Mouse (Mus musculus) adrenal gland, postnatal 10 days (tissue): ENCODE data around the gene Filip1l. TPM values are rescaled to one million over a fixed set of nuclear protein-coding genes. Genes with fewer than 3 reads are reported as not detected.

Experiments
- DNase-seq: peaks from one replicate; pipeline ENCODE4 v3.0.0; 2021; ENCODE audit warnings: mixed read lengths
- total RNA-seq, 2 experiments: library from RNA; stranded (reverse); gene quantifications; 2 replicates each; pipeline ENCODE4 v1.2.3; 2021

Filip1l gene
- total RNA-seq, 2 experiments from 2014 or later: 22.6 to 23.1 TPM

DNA sequence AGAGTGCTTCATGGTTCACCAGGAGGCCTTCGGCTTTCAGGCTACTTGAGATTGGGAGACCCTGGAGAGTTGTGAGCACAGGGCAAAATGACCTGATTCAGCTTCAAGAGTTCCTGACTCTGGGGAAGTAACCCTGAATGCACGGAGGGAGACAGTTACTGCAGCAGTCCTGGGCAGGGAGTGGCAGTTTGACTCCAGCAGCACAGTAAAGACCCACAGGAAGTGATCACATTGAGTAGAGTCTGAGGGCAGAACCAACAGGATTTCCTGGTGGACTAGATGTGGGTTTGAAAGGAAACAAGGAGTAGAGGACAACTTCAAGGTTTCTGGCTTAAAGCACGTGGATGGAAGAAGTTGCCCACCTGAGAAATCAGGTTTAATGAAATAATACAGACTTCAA, 81.7 kb downstream of the Filip1l start:
- no peak for DNase-seq

DNA sequence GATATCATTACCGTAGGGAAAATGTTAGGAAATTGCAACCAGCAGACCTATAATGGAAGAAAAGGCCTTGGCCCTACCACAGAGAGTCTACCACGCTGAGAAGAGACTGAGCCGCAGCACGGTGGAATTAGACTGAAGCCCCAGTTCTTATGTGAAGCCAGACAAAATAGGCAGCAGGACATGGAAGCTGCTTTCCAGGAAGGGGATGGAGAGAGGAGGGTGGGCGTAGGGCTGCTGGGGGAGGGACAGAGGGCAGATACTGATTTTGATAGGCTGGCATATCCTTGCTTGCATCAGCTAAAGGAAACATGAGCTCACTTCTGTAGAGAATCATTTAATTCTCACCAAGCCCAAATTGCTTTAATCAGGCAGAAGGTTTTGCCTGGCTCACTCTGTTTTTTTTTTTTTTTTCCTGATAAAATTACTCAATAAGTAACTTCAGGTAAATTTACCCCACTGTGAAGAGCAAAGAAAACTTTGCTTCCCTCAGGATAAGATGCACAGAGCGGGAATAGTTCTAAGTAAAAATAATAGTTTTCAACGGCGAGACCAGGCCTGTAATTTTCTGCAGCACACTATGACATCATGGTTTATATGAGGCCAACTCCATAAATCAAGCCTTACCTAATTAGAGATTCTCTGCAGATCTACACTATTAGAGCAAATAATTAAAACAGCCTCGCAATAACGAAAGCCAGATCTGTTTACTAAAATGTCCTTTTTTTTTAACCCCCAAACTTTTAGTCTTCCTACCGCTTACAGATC, 84.8 kb downstream of the Filip1l start:
- no peak for DNase-seq

DNA sequence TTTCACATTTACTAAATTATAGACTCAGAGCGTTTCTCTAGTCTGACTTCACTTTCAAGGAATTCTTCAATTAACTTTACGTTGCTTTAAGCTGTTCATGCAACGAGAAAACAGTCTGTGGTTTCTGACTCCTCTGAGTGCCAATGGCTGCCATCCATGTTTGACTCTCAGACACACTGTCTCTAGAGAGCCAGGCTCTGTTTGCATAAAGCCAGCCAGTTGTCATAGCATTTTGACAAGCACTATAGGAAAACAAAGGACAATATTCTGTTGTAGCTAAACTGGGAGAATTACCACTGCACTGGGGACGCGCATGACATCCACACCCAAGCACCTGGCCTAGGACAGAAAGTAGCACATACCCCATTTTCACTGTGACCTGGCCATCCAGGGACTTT, 85.4 kb downstream of the Filip1l start:
- no peak for DNase-seq

DNA sequence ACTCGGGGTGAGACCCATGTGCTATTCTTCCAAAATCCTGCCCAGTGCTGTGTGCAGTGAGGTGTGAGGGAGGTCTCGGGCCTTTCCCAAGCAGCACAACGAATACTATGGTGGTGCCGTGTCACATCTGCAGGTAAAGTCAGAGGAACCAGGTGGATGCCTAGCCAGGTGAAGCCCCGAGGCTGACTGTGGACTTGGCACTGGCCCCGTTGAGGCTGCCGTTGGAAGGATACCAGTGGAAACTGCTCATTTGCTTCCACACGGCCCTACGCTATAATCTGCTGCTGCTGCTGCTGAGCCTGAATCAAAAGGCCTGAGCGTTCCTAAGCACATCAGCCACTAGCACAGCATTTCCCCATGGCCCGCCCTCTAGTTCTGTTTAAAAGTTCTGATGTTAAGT, 86.3 kb downstream of the Filip1l start:
- no peak for DNase-seq

DNA sequence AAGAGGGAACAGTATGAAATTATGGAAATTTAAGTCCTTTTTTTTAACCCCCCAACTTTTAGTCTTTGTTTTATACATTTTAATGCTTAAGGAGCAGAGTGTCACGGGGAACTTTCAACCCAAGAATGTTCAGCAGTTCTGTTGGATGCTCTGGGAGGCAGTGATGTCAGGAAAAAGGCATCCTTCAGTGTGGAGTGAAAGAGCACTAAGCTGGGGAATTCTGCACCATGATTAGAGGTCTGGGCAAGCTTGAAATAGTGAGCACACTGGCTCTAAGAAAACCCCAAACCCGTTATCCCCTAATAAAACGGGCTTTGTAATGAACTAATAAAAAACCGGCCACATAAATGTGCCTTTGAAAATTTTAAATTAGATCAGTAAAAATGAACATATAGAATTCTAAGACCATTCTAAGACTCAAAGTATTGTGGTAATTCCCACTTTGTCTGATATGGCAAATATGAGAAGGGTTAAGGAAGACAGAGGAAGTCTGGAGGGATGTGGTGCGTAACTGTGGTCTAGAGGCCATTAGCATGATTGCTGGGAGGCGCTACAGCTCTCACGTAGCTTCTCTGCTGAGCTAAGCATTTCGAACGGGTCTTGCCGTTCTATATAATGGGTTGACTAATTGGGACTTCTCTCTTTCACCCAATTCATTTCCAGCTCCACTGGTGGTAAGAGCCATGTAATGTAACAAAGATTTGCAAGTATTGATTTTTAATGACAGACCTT, 88.0 kb downstream of the Filip1l start:
- no peak for DNase-seq

DNA sequence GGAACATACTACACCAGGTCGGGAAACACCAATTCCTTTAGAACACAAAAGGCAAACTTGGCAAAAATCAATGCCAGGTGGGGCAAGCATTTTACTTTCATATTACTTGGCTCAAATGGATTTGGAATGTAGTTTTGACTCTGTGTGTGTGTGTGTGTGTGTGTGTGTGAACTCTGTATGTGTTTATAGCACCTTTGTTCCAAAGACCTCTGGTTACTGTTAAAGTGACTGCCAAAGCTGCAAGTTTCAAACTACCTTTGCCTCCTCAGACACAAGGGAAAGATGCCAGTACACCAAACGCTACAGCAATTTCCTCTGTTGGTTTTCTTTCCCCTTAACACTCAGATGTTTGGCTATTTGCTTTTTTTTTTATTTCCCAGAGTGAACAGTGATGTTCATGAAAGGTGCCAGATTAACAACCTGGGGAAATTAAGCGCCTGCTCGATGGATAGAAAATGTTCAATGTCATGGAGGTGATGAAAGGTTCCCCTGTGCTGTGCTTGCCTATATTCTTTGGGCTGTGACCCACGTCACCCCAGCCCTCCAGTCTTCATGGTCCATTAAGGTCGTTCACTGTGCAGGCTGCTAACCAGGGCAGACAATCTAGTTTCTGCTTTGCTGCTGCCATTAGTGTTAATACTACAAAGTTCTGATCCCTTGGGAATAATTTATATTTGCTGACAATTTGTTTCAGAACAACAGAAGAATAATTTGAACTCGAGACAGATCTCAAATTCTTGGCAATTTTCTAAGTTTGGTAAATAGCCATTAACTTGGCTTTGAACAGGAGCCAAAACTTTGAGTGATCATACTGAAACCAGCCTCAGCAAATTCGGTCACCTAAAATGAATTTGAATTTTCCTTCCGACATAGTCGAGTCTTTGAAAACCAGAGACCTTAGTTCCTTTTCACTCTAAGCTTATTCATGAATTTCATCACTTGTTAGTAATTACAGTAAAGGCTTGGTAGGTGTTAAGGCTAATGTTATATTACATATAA, 92.5 kb downstream of the Filip1l start:
- DNase-seq: no peak

DNA sequence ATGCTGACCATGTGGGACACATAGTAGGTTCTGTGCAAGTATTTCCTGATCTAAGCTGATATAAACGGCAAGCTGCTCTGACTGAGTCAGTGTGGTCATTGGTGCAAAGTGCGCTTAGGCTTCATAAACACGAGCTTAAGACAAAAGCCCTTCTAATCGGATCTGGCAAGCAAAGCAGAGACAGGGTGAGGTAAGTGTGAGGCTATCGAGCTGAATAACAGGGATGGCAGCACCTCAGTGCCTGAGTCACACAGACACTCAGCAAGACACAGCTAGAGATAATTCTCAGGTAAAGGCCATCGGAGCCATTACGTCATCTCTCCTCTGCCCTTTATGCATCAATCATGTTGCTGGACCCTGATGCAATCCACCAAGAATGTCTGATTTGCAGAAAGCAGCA, 100.1 kb downstream of the Filip1l start:
- DNase-seq: peak; percentile 18

DNA sequence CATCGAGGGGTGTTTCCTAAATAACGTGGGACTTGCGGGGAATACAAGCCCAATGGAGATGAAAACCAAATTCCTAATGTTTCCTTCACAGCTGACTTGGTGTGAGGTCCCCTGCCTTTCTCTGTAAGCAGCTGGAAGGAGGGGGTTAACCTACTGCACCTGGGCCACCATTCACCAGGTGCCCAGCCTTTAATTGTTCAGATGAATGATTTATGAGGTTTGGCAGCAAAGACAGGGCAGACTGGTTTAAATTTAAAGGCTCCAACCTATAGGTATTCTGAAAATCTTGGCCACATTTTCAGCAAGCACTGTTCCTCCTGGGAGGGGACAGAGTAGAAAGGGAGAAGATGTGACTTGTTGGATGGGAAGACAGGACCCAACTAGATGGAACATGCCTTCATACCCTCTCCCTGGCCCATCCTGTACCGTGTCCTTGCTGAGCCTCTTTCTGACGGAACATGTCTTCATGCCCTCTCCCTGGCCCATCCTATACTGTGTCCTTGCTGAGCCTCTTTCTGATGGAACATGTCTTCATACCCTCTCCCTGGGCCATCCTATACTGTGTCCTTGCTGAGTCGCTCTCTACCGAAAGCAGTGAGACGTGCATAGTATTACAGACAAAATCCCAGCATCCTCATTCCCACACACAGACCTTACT, 101.3 kb downstream of the Filip1l start:
- DNase-seq: no peak

DNA sequence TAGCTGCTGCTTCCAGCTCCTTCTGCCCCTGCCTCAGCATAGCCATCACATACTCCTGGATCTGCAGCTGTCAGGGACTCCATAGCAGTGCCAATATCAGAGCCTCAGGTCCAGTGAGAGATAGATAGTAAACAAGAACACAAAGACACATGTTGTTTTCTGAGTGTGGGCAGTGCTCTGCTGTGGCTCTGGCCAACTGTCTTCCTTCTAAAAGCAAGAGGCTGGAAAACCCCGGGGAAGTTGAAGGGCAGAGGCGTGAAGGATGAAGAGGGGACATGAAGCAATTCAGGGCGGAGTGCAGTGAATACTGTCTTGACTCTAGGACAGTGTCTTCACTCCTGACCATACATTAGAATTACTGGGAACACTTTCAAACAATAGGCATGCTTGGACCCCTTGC, 102.7 kb downstream of the Filip1l start:
- no peak for DNase-seq

DNA sequence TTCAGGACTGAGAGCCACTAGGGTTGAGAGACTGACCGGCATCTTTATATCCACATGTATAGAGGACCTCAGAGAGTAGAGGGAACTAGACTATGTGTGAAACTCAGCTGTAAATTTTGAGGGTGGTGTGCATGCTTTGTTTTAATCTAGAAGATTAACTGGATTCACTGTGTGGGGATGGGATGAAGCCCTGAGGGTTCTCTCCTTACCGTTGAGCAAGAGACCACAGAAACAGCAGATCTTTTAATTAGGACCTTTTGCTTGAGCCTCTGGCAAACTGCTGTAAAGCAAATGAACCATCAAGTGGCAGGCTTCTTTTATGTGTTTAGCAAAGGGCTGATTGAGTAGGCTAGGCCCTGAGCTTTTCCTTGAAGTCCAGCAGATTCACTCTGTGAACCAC, 103.1 kb downstream of the Filip1l start:
- no peak for DNase-seq

DNA sequence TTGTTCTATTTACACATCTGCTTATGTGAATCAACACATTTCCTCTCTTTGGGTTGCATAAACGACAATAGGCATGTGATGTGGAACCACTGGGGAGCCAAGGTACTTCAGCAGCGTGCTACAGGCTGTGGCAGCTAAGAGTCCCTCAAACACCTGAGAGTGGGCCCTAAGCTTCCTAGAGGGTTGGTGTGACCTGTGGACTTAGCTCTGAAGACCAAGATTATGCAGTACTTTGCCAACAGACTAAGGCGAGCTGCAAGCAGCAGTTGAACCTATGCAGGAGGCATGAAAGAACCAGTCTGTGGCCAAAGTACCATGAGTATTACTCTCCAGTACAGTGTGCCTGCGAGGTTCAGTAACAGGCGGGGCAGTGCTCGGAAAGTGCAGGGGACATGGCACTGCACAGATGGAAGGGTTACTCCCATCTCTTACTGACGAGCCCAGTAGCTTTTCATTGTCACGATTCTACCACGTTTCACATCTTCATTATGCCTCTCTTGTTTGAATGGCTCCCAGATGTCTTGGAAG, 112.6 kb downstream of the Filip1l start:
- DNase-seq: no peak

DNA sequence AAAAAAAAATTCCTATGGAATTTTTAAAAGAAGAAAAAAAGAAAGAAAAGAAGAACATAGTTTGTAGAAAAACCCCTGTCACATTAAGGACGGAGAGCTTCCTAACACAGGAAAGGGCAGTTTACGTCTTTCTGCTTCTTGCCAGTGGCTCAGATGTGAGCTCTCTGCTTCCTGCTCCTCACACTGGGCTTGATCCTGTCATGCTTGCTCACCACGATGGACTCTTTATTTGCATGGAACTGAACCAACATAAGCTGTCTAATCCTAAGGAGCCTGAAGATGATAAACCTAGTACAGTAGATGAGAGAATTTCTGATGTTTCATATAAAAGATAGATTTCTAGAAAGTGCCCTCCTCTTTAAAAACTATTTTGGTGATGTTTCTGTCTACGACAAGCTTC, 116.4 kb downstream of the Filip1l start:
- DNase-seq: no peak

DNA sequence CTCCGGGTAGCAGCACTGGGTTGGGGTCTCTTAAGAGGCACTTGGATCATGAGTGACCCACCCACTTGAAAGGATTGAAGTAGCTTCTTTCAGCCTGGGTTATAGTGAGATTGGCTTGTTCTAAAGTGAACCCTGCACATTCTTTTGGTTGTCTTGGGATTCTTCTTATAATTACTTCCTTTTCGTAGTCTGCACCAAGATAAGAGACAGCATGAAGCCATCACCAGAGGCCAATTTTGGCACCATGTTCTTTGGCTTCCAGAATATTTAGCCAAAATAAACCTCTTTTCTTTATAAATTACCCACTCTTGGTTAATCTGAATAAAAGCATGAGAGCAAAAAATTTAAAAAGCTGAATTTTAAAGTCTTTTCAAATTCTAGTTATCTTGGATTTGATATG, 117.0 kb downstream of the Filip1l start:
- DNase-seq: no peak

DNA sequence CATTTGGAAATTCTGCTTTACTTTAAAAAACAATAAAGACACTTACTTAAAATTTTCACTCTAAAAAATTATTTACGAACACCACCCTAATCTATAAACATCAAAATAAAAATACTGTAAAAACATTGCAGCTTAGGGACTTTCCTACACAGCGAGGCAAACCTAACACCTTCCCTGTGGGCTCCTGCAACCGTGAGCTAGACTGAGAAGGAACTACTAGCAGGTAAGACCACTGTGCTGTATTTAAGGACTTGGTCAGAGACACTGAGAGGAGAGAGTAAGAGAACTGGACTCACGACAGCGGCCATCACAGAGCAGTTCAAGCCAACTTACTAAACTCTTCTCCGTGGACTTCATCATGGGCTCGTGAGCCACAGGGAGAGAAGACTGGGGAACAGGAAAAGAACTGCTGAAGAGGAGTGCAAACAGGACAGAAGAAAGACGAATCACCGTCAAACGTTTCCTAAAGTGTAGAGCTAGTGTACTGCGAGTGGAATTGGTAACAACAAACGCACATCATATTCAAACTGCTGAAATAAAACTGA, 117.5 kb downstream of the Filip1l start:
- DNase-seq: no peak

DNA sequence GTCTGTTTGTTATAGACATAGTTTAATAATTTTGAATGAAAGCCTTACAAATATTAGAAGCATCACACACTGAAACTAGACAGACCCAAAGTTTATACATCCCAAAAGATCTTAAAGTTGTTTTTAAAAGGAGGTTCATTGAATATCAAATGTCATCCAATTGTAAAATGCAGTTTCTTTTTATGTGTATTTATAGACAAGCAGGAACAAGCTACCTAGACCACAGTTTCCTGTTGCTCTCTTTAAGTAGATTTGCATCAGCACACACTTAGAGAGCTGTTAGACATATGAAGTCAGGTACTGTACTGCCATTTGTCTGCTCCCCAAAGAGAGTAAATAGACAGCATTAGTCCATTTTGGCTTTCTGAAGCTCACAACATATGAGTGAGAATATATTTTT, 118.2 kb downstream of the Filip1l start:
- no peak for DNase-seq

DNA sequence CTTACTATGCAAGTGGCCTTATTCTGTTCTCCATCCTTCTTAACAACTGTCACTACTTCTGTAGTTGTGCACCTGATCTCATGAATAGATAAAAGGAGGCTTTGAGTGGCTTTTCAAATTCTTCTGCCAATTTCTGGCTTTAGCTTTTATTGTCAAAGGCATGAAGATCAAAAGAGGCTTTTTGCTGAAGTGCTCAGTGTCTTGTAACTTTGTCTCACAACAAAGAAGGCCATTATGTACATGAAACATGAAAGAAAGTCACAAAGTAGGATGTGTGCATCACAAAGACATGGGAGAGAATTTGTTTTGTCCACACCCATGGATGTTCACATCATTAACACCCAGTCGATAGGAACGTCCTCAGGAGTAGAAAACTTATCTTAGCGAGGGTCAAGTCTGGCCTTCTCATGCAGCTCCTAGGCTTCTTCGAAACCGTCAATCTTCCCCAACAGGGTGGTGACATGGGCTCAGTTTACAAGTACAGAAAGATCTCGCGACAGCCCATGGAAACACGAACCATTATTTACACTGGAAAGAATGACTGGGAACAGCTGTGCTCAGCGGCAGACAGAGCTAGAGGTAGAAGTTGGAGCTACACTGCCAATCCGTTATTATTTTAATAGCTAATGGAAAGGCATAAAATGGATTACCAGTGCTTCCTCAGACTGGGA, 120.7 kb downstream of the Filip1l start:
- DNase-seq: no peak

DNA sequence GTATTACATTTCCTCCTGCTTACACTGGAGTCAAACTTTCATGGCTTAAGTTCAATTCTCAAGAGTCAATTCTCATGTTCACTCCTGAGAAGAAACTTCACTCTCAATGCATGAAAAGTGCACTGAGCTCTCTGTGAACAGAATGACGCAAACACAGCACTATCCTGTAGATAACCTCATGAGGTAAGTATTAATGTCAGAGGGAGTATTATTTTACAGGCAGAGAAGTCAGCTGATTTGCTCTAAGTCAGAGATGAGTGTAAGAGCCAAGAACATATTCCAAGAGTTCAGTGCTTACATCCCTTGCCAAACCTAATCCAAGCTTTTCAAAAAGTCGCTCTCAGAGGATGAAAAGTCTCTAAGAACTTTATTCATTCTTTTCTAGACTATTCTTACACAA, 125.6 kb downstream of the Filip1l start:
- no peak for DNase-seq

DNA sequence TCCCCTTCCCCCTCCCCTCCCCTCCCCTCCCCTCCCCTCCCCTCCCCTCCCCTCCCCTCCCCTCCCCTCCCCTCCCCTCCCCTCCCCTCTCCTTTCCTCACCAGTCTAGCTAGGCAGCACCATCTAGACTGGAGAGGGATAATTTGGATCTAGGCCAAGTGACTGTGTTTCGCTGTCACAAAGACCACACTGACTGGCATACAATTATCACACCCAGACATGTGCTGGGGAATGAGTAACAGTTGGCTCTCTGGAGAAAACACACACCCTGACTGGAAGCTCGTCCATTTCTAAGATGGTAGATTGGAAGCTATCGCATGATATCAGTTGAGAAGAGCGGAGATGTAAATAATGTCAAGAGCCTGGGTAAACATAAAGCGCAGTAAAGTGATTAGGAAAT, 126.9 kb downstream of the Filip1l start:
- no peak for DNase-seq

DNA sequence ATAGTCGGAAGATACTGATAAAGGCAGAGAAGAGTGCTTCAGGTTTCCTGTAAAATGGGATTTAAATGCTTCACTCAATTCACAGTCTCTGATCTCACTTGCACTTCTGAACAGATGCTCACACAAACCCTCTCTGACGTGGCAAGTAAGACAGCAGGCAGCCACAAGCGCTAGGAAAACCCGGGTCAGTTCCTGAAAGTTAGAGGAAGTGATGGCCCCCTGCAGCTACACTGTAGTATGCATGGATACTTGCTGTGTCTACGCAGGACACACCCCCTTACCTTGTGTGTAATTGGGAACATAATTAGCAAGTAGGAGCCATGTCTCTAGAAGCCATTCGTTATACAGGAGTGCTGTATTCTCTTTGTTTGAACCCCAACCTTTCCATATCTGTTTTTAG, 129.4 kb downstream of the Filip1l start:
- DNase-seq: no peak

DNA sequence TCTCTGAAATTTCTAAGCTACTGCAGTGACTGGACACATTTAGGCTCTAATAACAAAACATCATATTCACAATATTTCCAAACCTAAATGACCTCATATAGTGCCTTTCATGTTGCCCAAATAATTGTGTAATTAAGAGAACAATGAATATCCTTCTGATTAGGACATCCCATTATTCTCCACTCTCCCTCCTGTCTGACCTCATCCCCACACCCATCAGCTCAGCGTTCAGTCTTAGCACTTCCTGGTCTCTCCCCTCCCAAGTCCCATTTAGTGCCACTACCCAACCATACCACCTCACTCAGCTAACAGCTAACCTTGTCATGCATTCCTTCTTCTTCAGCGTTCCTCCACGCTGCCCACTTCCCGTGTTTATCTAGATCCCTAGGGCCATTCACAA, 130.0 kb downstream of the Filip1l start:
- DNase-seq: no peak

DNA sequence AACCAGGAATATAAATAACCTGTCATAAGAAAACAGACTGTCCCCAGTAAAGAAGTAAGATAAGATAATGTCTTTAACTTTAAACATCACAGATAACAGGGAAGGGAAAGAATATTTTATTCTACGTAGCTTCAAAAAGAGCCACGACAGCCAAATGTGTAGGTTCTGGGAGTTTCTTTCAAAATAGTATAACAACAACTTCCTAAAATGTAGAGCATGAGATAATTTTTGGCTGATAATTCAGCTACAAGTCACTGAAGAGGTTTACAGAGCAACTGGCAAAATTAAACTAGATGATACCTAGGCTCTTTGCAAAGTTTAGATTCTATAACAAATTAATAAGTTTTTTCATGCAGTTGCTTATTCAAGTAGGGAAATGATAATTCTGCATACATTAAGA, 130.6 kb downstream of the Filip1l start:
- DNase-seq: no peak
